2 mouse cellular contexts compared by ENCODE assay signal in genomic region chr1:165718543-165719105, GRCm38 (mm10).
A peak's percentile ranks its signal among the peaks of the same experiment; 100 is the strongest.
TF ChIP-seq lines count a peak whose summit lies in the region.

No protein-coding gene starts in this region.

TF ChIP-seq in CH12.LX, 34 proteins besides CTCF, POLR2A, EP300 and RAD21 (continued from another document):
- TF ChIP-seq NRF1 (IDR thresholded peaks at IDR 0.05; ENCODE audit: low read depth, low read length) (peak; percentile 71), MAZ (IDR thresholded peaks at IDR 0.05; ENCODE audit: low read depth, low read length) (no peak), JUND (conservative IDR thresholded peaks at IDR 0.05; ENCODE audit: low read depth, low read length) (no peak)

TF ChIP-seq in MEL, 35 proteins besides CTCF, POLR2A, EP300 and RAD21 (continued from another document):
- TF ChIP-seq CHD1 (IDR thresholded peaks at IDR 0.05; ENCODE audit: low read depth, low read length) (no peak), MAX (IDR thresholded peaks at IDR 0.05; ENCODE audit: low read length) (peak; percentile 8; the same call in 1 of the 2 replicates), E2F4 (IDR thresholded peaks at IDR 0.05; ENCODE audit: borderline replicate concordance, low read depth, low read length) (peak; percentile 80), MEF2A (IDR thresholded peaks at IDR 0.05; ENCODE audit: extremely low read depth, insufficient replicate concordance, low read depth, low read length, poor library complexity, severe bottlenecking) (no peak), MXI1 (IDR thresholded peaks at IDR 0.05; ENCODE audit: low read depth, low read length) (peak; percentile 46; the same call in 1 of the 2 replicates), NRF1 (IDR thresholded peaks at IDR 0.05; ENCODE audit: insufficient read depth, low read depth, low read length, poor library complexity, severe bottlenecking) (peak; percentile 73), SIN3A (IDR thresholded peaks at IDR 0.05; ENCODE audit: low read length) (peak; percentile 9; the same call in 1 of the 2 replicates), NELFE (IDR thresholded peaks at IDR 0.05; ENCODE audit: low read depth, low read length) (peak; percentile 4)
